Mouse (Mus musculus) limb, embryonic 15.5 days (tissue): ENCODE data around the gene Pnpla7. TPM values are rescaled to one million over a fixed set of nuclear protein-coding genes. Genes with fewer than 3 reads are reported as not detected.

Source experiments
- ATAC-seq: fragments of 200-750 bp; cut with Nextera tagmentation; 2 replicates; pipeline ENCODE4 v1.8.0; 2017; ENCODE audit warnings: low read depth, moderate TSS enrichment; ENCODE audit not compliant: insufficient number of reproducible peaks, low FRiP score, low TSS enrichment
- H3K27ac ChIP-seq: fragments of 300-500 bp; sonication (generic); 2 replicates; pipeline ENCODE4 v1.5.1; 2015; ENCODE audit warnings: moderate library complexity, mild to moderate bottlenecking, inconsistent platforms
- H3K27me3 ChIP-seq: fragments of 300-500 bp; sonication (generic); 2 replicates; pipeline ENCODE4 v1.6.1; 2015; ENCODE audit warnings: inconsistent platforms
- H3K36me3 ChIP-seq: fragments of 300-500 bp; sonication (generic); 2 replicates; pipeline ENCODE4 v1.6.1; 2015; ENCODE audit warnings: inconsistent platforms
- H3K4me1 ChIP-seq: fragments of 300-500 bp; sonication (generic); 2 replicates; pipeline ENCODE4 v1.6.1; 2015; ENCODE audit warnings: inconsistent platforms
- H3K4me2 ChIP-seq: fragments of 300-500 bp; sonication (generic); 2 replicates; pipeline ENCODE4 v1.6.1; 2015; ENCODE audit warnings: mild to moderate bottlenecking, inconsistent platforms
- H3K4me3 ChIP-seq: fragments of 300-500 bp; sonication (generic); 2 replicates; pipeline ENCODE4 v1.5.1; 2015; ENCODE audit warnings: mild to moderate bottlenecking, inconsistent platforms
- H3K9ac ChIP-seq: fragments of 300-500 bp; sonication (generic); 2 replicates; pipeline ENCODE4 v1.6.1; 2015; ENCODE audit warnings: inconsistent platforms
- H3K9me3 ChIP-seq: fragments of 300-500 bp; sonication (generic); 2 replicates; pipeline ENCODE4 v1.6.1; 2016; ENCODE audit warnings: inconsistent platforms
- WGBS: fragments of 180-500 bp; shearing (Covaris S2); methylation state at CpG from one replicate; pipeline ENCODE4 v1.1.7; 2015; 5-methylcytosine and 5-hydroxymethylcytosine counted together
- polyA plus RNA-seq: library from polyadenylated mRNA; unstranded; fragments of >200 nt; fragmentation: Nextera tagmentation; extraction: Ambion mirVana; gene quantifications from 2 replicates; pipeline ENCODE4 v1.2.1, GENCODE M21; 2015

Pnpla7 gene
- polyA plus RNA-seq, 1 experiment from 2014 or later, result 7.1 TPM

DNA sequence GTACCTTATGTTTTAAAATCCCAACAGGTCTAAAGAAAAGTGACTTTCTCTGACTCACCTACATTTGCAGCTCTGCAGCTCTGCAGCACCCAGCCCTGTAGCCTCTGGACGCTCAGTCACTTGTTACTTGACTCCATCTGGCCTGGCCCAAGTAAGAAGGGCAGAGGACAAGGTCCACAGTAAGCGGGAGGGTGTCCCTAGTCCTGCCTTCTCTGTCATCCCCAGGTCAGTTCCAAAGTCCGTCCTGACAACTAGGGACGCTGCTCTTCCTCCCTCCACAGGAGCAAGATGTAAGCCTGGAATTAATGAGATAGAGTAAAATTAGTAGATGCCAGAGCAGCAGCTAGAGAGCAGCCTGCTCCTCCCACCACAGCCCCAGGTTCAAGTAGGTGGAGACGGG is 104.2 kb downstream of the Pnpla7 start, which contains the start of gene Entpd8:
Gene Entpd8 (plus strand): TSS at position 229 of the 400 bp plus-strand sequence.
- H3K4me3 ChIP-seq, result no peak within 1 kb of the TSS
- H3K9me3 ChIP-seq, result no peaks in the 10 kb centered on the region
- H3K27me3 ChIP-seq, result no peaks in the 10 kb centered on the region; the same call in 1 of the 2 replicates
- H3K4me1 ChIP-seq, result no peaks in the 10 kb centered on the region
- 44% methylated on average over 5 of the region's 5 CpGs for WGBS
- H3K27ac ChIP-seq, result no peak within 1 kb of the TSS
- no peaks in the 10 kb centered on the region for H3K36me3 ChIP-seq
- ATAC-seq, result no peak
- no peak within 1 kb of the TSS for H3K9ac ChIP-seq
- H3K4me2 ChIP-seq, result no peak within 1 kb of the TSS

DNA sequence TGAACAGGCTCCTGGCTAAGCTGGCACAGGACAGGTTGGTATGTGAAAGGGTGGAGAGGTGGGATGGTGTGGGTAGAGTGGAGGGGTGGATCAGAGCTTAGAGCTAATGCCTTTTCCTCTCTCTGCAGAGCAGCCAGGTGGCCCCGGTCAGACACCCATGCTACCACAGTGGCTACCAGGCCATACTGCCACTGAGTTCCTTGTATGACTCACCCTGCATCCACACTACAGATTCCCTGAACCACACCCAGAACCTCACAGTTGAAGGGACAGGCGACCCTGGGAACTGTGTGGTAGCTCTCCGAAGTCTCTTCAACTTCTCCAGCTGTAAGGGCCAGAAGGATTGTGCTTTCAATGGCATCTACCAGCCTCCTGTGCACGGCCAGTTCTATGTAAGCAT is 107.9 kb downstream of the Pnpla7 start:
- no peak overlapping the region for H3K27ac ChIP-seq
- ATAC-seq, result no peak
- H3K27me3 ChIP-seq, result no peaks in the 10 kb centered on the region; the same call in 1 of the 2 replicates
- 79% methylated on average over 4 of the region's 4 CpGs for WGBS
- no peak overlapping the region for H3K9ac ChIP-seq
- no peaks in the 10 kb centered on the region for H3K4me1 ChIP-seq
- no peak overlapping the region for H3K4me3 ChIP-seq
- no peaks in the 10 kb centered on the region for H3K36me3 ChIP-seq
- no peak overlapping the region for H3K4me2 ChIP-seq
- no peaks in the 10 kb centered on the region for H3K9me3 ChIP-seq

DNA sequence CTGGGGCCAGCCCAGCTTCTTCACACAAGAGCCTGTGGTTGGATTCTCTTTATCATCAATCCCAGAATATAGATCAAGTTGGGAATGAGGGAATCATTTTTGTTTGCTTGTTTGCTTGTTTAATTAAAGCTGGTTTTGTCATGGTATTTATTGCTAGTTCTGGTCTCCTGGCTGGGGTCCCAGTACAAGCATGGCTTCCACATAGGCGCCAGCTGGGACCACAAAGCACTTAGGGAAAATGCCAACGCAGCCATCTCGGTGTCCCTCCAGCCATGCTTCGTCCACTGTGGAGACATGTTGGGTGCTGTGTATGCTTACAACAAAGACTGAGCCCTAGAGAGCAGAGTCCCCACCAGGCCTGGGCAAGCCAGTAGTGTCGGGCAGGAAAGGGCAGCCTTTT is 109.7 kb downstream of the Pnpla7 start:
- no peak overlapping the region for H3K4me3 ChIP-seq
- H3K27ac ChIP-seq, result no peak overlapping the region
- ATAC-seq, result no peak
- H3K9ac ChIP-seq, result no peak overlapping the region
- H3K4me2 ChIP-seq, result no peak overlapping the region
- WGBS, result 88% methylated on average over 5 of the region's 5 CpGs
- H3K36me3 ChIP-seq, result no peaks in the 10 kb centered on the region
- no peaks in the 10 kb centered on the region for H3K4me1 ChIP-seq
- no peaks in the 10 kb centered on the region; the same call in 1 of the 2 replicates for H3K27me3 ChIP-seq
- H3K9me3 ChIP-seq, result no peaks in the 10 kb centered on the region

DNA sequence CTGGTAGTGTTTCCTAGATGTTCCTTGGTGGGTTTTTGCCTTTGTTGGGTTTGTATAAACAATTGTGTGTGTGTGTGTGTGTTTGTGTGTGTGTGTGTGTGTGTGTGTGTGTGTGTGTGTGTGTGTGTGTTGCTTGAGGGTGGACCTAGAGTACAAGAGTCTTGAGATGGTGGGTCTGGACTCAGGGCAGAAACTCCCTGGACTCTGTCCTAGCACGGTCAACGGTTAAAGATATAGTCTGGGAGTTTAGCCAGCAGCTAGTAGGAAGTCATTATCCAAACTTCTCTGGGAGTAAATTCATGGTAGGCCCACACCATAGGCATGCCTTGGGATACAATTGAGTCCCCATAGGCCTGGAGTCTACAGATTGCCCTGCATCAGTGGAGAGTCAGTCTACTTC is 112.0 kb downstream of the Pnpla7 start:
- Histone ChIP-seq H3K4me2 (no peak overlapping the region), H3K27ac (no peak overlapping the region), H3K9me3 (no peaks in the 10 kb centered on the region), H3K4me3 (no peak overlapping the region), H3K27me3 (no peaks in the 10 kb centered on the region), H3K36me3 (no peaks in the 10 kb centered on the region), H3K4me1 (no peaks in the 10 kb centered on the region), H3K9ac (no peak overlapping the region)
- 85% methylated on average over 2 of the region's 2 CpGs for WGBS
- ATAC-seq, result no peak

DNA sequence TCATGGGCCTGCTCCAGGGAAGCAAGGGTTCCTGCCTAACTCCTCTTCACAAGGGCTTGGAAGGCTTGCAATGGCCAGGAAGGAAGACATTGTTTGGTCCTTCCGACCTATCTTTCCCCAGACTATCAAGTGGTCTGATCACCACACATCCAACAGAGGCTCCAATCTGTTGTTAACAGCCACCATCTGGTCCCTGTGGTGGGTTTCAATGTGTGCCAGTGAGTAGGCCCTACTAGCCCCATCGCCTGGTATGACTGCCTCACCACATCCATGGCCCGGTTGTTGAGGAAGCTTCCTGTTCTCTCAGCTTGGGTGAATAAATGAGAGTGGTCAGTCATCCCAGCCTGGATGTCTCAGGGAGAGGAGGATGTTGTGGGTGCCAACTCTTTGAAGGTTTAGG is 112.8 kb downstream of the Pnpla7 start:
- Histone ChIP-seq H3K4me1 (no peaks in the 10 kb centered on the region), H3K27ac (no peak overlapping the region), H3K4me2 (no peak overlapping the region), H3K9ac (no peak overlapping the region), H3K36me3 (no peaks in the 10 kb centered on the region), H3K27me3 (no peaks in the 10 kb centered on the region), H3K9me3 (no peaks in the 10 kb centered on the region), H3K4me3 (no peak overlapping the region)
- no peak for ATAC-seq
- WGBS, result 83% methylated on average over 3 of the region's 3 CpGs

DNA sequence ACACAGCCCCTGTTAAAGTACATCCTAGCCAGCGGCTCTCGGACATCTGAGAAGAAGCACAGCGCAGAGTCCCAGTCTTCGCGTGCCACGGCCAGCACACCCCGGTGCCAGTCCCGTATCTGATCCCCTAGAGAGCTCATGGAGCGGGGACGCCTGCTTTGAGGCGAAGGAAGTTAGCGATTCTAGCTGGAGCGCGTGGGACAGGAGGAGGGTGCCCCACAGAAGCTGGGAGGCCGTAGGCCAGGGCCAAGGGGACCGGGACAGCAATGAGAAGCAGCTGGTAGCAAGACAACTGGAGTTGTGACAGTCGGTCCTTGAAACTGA is 118.9 kb downstream of the Pnpla7 start:
- ATAC-seq, result no peak
- H3K9ac ChIP-seq, result no peak overlapping the region
- H3K4me3 ChIP-seq, result peak overlapping the region; percentile 10; the same call in 1 of the 2 replicates
- H3K27ac ChIP-seq, result no peak overlapping the region
- H3K36me3 ChIP-seq, result no peaks in the 10 kb centered on the region
- H3K4me1 ChIP-seq, result peaks cover 6% of the 10 kb centered on the region; the same call in 1 of the 2 replicates
- peaks cover 17% of the 10 kb centered on the region for H3K27me3 ChIP-seq
- peak overlapping the region; percentile 35 for H3K4me2 ChIP-seq
- WGBS, result 40% methylated on average over 17 of the region's 17 CpGs
- no peaks in the 10 kb centered on the region for H3K9me3 ChIP-seq

DNA sequence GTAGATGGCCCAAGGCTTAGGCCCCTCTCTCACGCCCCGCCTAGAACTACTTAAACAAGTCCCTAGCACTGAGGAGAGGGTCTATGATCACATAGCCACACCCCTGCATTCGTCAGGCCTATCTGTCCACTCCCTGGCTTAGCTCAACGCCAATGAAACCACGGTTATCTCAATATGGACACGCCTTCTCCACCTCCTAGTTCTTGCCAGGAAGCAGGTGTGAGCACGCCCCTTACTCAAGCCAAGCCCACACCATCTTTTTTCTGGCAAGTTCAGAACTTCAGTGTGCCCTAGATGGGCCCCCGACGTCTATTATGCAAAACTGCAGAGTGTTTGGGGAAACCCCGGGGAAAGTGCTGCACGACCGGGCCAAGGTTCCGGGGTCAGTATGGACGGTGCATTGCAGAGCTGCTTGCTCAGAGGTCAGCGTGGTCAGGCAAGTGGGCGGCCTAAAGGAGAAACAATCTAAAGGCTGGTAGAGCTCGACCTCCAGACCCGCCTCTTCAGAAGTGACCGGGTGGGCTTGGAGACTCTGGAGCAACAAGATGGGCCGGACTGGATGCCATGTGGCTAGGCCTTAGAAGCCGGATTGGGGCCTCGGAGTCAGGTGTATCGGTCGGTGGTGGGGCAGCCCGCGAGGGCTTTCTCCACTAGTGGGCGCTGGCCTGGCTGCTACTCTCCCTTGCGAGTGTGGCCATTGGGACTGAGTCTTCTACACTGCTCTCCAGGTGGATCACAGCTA is 119.4 kb downstream of the Pnpla7 start, which contains the start of gene Noxa1:
Gene Noxa1 (minus strand): TSS at position 41 of the 742 bp plus-strand sequence.
- 42% methylated on average over 28 of the region's 28 CpGs for WGBS
- no peak within 1 kb of the TSS for H3K27ac ChIP-seq
- H3K9ac ChIP-seq, result no peak within 1 kb of the TSS
- H3K4me2 ChIP-seq, result peak within 1 kb of the TSS; percentile 35
- peaks cover 17% of the 10 kb centered on the region for H3K27me3 ChIP-seq
- H3K9me3 ChIP-seq, result no peaks in the 10 kb centered on the region
- ATAC-seq, result no peak
- no peaks in the 10 kb centered on the region for H3K36me3 ChIP-seq
- H3K4me3 ChIP-seq, result peak within 1 kb of the TSS; percentile 10; the same call in 1 of the 2 replicates
- H3K4me1 ChIP-seq, result peaks cover 6% of the 10 kb centered on the region; the same call in 1 of the 2 replicates

DNA sequence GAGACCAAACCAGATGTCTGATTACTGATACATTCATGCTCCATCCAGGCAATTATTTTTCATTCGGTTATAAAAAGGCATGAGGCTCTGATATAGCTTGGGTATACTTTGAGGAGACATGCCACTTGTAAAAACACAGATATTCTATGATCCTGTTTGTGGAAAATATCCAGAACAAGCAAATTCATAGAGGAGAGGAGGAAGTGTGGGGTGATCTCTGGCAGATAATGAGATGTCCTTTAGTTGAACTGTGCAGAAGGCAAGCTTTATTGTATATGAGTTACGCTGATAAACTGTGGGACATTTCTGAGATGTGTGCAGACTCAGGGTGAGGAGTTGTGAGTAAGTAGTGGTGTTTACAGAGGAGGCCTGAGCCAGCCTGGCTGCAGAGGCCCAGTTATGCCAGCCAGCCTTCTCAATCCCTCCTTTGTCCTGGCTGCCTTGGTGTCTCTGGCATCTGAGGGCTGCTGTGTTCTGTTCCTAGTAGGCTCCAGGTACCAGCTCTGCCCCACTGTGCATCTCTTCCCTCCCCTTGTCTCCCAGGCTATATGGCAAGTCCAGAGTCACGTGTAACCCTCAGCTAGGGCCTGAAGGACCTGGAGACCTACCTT is 122.3 kb downstream of the Pnpla7 start:
- ATAC-seq, result no peak
- Histone ChIP-seq H3K4me3 (no peak overlapping the region), H3K4me1 (peaks cover 6% of the 10 kb centered on the region; the same call in 1 of the 2 replicates), H3K4me2 (no peak overlapping the region), H3K27ac (no peak overlapping the region), H3K9me3 (no peaks in the 10 kb centered on the region), H3K36me3 (no peaks in the 10 kb centered on the region), H3K27me3 (peaks cover 17% of the 10 kb centered on the region), H3K9ac (no peak overlapping the region)
- 61% methylated on average over 3 of the region's 3 CpGs for WGBS

DNA sequence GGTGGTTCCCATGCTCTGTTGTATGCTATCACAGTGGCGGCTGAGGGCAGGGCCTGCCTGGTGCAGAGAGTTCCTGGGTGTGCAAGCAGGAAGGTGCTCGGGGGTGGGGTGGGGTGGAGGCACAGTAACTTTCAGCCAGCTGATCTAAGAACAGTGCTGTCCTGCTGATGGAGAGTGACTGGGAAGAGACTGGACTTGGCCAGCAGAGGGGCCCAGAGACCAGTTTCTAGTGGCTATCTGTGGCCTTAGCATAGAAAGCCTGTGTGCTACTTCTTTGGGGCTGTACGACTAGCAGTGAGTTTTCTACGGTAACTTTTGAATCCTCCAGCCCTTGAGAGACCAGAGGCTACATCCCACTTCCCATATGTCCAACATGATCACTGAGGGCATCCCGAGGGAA is 123.1 kb downstream of the Pnpla7 start:
- H3K27ac ChIP-seq, result no peak overlapping the region
- no peaks in the 10 kb centered on the region for H3K36me3 ChIP-seq
- ATAC-seq, result no peak
- no peaks in the 10 kb centered on the region for H3K9me3 ChIP-seq
- peaks cover 17% of the 10 kb centered on the region for H3K27me3 ChIP-seq
- H3K4me2 ChIP-seq, result no peak overlapping the region
- no peak overlapping the region for H3K4me3 ChIP-seq
- 59% methylated on average over 5 of the region's 5 CpGs for WGBS
- no peak overlapping the region for H3K9ac ChIP-seq
- peaks cover 6% of the 10 kb centered on the region; the same call in 1 of the 2 replicates for H3K4me1 ChIP-seq

DNA sequence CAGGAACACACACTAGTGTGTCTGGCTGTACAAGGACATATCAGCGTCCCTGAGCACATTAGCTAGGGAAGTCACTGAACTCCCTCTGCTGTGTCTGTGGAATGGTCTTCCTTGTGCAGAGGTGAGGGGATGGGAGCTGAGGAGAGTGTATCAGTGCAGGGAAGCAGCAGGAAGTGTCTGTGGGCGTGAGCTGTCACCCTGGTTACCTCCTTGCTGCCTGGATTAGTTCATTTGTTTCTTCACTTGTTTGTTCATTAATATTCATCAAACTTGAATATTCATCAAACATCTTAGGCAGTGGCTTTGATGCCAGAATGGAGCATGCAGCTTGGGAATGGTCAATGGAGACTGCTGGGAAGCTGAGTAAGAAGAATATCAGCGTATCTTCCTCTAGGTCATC is 123.9 kb downstream of the Pnpla7 start:
- ATAC-seq, result no peak
- WGBS, result 67% methylated on average over 3 of the region's 3 CpGs

More for the DNA sequence above, 123.9 kb downstream of the Pnpla7 start:
- Histone ChIP-seq H3K27ac (no peak overlapping the region), H3K9me3 (no peaks in the 10 kb centered on the region), H3K4me2 (no peak overlapping the region), H3K9ac (no peak overlapping the region), H3K4me3 (no peak overlapping the region), H3K27me3 (peaks cover 9% of the 10 kb centered on the region; the same call in 1 of the 2 replicates), H3K36me3 (no peaks in the 10 kb centered on the region), H3K4me1 (peaks cover 5% of the 10 kb centered on the region; the same call in 1 of the 2 replicates)
